16 mouse cellular contexts compared by ENCODE assay signal in the genomic region with DNA sequence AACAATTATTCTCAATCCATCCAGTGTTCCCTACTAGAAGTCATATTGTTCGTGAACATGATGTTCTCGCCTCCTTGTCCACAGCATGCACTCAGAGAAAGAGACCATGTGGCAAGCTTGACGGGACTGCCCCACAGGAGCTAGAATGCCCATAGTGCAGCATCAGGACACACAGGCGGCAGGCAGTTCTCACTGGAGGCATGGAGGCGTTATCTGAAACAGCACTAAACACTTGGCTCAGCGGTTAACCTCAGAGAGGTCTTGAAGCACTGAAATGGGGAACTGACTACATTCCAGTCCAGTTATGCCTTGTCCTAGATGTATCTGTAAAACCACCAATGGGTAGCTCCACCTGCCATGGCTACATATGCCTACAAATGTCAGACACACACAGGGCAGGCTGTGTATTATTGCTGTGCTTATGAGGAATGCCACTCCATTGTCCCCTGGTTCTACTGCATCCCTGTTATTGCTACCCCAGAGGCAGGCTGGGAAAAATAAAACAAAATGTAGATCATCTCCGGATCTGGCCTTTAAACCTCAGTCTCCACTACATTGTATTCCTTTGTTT.
DNase-seq lines count a peak whose midpoint lies in the region; ATAC-seq and TF ChIP-seq lines count a peak whose summit lies in the region.
"Had no signal": no experiment of that assay in that cellular context is flagged by ENCODE, and none has a peak within 500 bp of the region (broad histone marks: within the 10 kb centered on the region; RNA-seq: fewer than 3 reads in every experiment).

No protein-coding gene starts in this region.

- no peak for ATAC-seq in heart, postnatal 0 days (ENCODE audit: insufficient read depth, low read depth)
- ATAC-seq in heart, embryonic 11.5 days (replicated peaks; ENCODE audit: insufficient number of reproducible peaks, low FRiP score, low TSS enrichment) = no peak
- ATAC-seq in megakaryocyte, adult 5-6 weeks (ENCODE audit: poor library complexity, severe bottlenecking) = peak; percentile 87
- ATAC-seq: Patski had no signal

- no peaks in the 10 kb centered on the region for H3K9me3 ChIP-seq in heart, postnatal 0 days (replicated peaks; ENCODE audit: control insufficient read depth, low read length)
- no peaks in the 10 kb centered on the region for H3K9me3 ChIP-seq in heart, embryonic 11.5 days (replicated peaks; ENCODE audit: control insufficient read depth, low read length)

- 0 out of 2 replicates have a peak, but pooled peaks cover 6% of the 10 kb centered on the region for H3K4me1 ChIP-seq in heart, postnatal 0 days (ENCODE audit: control insufficient read depth, insufficient read depth)
- peaks cover 7% of the 10 kb centered on the region; the same call in 1 of the 2 replicates for H3K4me1 ChIP-seq in heart, embryonic 11.5 days (ENCODE audit: control insufficient read depth, insufficient read depth, low read length)

- H3K4me2 ChIP-seq in heart, postnatal 0 days (ENCODE audit: low read depth, low read length) = no peak overlapping the region
- no peak overlapping the region for H3K4me2 ChIP-seq in heart, embryonic 11.5 days

- peak overlapping the region; percentile 36; the same call in 1 of the 2 replicates for H3K27ac ChIP-seq in heart, postnatal 0 days (ENCODE audit: low read depth)
- no peak overlapping the region for H3K27ac ChIP-seq in heart, embryonic 11.5 days (ENCODE audit: low read depth, low read length)

- no peaks in the 10 kb centered on the region for H3K27me3 ChIP-seq in heart, postnatal 0 days (ENCODE audit: control insufficient read depth, insufficient read depth, low read length)
- H3K27me3 ChIP-seq in heart, embryonic 11.5 days (ENCODE audit: control insufficient read depth, insufficient read depth, low read length) = no peaks in the 10 kb centered on the region
- H3K27me3 ChIP-seq: Patski had no signal

- no peaks in the 10 kb centered on the region for H3K36me3 ChIP-seq in heart, postnatal 0 days (replicated peaks; ENCODE audit: control insufficient read depth, insufficient read depth, low read length)
- no peaks in the 10 kb centered on the region for H3K36me3 ChIP-seq in heart, embryonic 11.5 days (ENCODE audit: control insufficient read depth, insufficient read depth, low read length)

- H3K4me3 ChIP-seq in heart, postnatal 0 days (ENCODE audit: low read depth, low read length) = no peak overlapping the region
- H3K4me3 ChIP-seq in heart, embryonic 11.5 days (ENCODE audit: low read depth, low read length) = no peak overlapping the region

- DNase-seq in heart, postnatal 0 days (ENCODE audit: low spot score) = peak; percentile 65
- peak; percentile 8 for DNase-seq in testis, postnatal 14 days (ENCODE audit: low spot score)
- DNase-seq in testis, postnatal 10 days (ENCODE audit: low spot score) = no peak
- DNase-seq in adrenal gland, postnatal 4 days (ENCODE audit: low spot score in 2 of 2) = no peak
- DNase-seq in left cerebral cortex, adult 18-20 months (ENCODE audit: low spot score in 2 of 2) = no peak
- no peak for DNase-seq in layer of hippocampus, adult 9-10 months (ENCODE audit: low spot score)
- DNase-seq: adrenal gland, adult 2 months; cerebellum, adult 8-10 months; heart, postnatal 36 days; kidney, adult 8-10 months; lung, postnatal 4 days; spleen, adult 18-20 months; thymus, adult 2 months had no signal

- no peak for TF ChIP-seq CTCF in heart, postnatal 0 days (IDR thresholded peaks at IDR 0.05; ENCODE audit: low read depth)

- no peak for TF ChIP-seq EP300 in heart, postnatal 0 days (IDR thresholded peaks at IDR 0.05; ENCODE audit: low read depth)

- H3K9ac ChIP-seq in heart, postnatal 0 days (replicated peaks; ENCODE audit: low read depth, low read length) = no peak overlapping the region
- no peak overlapping the region for H3K9ac ChIP-seq in heart, embryonic 11.5 days (ENCODE audit: low read depth, low read length)

- WGBS in heart, postnatal 0 days = 38% methylated on average over 7 of the region's 7 CpGs
- WGBS in heart, embryonic 11.5 days (ENCODE audit: insufficient replicate concordance) = 56% methylated on average over 7 of the region's 7 CpGs

Comparison
In these comparisons a context has a peak if more than half of its experiments do, and no peak if none do; other contexts are left out.
1. DNase-seq: peak in heart, postnatal 0 days (single experiment) and testis, postnatal 14 days (single experiment); none in testis, postnatal 10 days (single experiment), adrenal gland, postnatal 4 days (0 of 2), left cerebral cortex, adult 18-20 months (0 of 2) and layer of hippocampus, adult 9-10 months (single experiment).